Mouse (Mus musculus) gastrocnemius, adult 18-20 months (tissue): Measurements from ENCODE around the gene Mia3. TPM values are rescaled to one million over a fixed set of nuclear protein-coding genes. Genes with fewer than 3 reads are reported as not detected.
"Not testable (repeated sequence)": the region's sequence is repeated elsewhere in the genome, so short reads cannot be mapped to it uniquely, and the experiment has no call there.

Experiments
- DNase-seq: peaks from one replicate; pipeline ENCODE4 v3.0.0; 2021; ENCODE audit warnings: low spot score
- total RNA-seq, 2 experiments: library from RNA; stranded (reverse); gene quantifications; 2 replicates each; pipeline ENCODE4 v1.2.3; 2021

Gene Mia3
- total RNA-seq, 2 experiments from 2014 or later, result 195 to 197 TPM

DNA sequence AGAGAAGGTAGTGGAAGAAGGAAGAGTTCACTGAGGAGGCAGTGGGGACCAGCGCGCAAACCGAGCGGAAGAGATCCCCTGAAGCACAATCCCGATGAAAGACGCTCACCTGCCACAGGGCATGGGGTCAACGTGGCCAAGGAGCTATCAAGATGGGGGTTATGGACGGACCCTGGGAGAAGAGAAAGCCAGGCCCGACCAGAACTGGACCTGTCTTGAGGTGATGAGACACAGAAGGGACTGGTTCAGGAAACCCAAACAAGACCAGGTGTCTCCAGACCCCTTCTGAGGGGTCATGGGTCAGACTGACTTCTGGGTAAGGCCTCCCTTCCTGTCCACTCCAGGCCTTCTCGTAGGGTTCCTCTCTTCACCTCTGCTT, 23.5 kb downstream of the Mia3 start:
- DNase-seq, result no peak

- DNase-seq, result peak; percentile 84
Measured at GRCm38 (mm10) chr1:183344886-183345816, 24.2 kb downstream of the Mia3 start.

DNA sequence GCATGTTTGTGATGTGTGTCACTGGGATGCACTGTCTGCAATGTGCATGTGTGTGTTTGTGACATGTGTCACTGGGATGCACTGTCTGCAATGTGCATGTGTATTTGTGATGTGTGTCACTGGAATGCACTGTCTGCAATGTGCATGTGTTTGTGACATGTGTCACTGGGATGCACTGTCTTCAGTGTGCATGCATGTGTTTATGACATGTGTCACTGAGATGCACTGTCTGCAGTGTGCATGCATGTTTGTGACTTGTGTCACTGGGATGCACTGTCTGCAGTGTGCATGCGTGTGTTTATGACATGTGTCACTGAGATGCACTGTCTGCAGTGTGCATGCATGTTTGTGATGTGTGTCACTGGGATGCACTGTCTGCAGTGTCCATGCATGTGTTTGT, 26.5 kb downstream of the Mia3 start:
- DNase-seq, result not testable (repeated sequence)

GRCm38 (mm10) chr1:183327171-183327570, 42.2 kb downstream of the Mia3 start:
- DNase-seq, result no peak

DNA sequence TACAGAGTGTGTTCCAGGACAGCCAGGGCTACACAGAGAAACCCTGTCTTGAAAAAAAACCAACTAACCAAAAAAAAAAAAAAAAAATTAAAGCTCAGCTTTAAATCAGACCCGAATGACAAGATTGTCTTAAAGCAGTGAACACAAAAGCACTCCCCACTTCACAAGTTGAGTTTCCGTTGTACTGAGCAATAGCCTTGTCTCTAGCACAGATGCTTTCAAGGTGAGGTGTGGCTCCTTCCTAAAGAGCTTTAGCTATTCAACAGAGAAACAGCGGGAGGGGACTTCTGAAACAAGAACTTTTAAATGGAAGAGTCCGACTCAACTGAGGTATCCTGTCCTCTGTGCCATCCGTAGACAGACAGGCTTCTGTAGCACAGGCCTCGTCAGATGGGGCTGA, 44.9 kb downstream of the Mia3 start:
- DNase-seq, result no peak

DNA sequence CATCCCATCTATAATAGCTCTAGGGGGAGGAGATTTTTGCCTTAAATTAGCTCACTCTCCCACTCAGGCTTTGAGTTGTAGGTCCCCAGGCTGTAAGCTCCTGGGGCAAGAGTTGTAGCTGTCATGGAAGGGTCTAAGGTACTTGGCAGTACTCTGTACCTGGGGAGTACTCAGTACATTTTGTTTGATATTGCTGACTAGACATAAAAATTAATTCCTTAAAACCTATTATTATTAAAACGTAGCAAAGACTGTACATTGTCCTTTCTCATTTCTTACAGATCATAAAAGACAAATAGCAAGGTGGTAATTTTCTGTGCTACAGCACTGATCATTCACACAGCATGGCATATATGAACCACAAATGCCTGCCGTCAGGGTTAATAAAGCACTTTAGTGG, 45.4 kb downstream of the Mia3 start:
- no peak for DNase-seq

DNA sequence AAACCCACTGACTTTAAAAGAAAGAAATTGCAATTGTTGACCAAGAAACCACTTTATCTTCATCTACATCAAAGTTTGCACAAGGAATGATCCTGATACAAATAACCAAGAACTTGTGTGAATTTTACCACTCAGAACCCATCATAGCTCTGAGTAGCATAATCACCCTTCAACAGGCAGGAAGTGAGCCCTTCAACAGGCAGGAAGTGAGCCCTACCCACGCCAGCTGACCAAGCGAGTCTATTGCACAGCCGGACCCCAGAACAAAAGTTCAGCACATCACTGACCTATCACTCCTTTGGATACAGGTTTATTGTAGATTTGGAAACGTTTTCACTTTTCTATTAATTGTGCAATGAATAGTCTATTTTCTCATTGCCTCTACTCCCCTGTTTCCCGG, 46.9 kb downstream of the Mia3 start:
- DNase-seq, result not testable (repeated sequence)

DNA sequence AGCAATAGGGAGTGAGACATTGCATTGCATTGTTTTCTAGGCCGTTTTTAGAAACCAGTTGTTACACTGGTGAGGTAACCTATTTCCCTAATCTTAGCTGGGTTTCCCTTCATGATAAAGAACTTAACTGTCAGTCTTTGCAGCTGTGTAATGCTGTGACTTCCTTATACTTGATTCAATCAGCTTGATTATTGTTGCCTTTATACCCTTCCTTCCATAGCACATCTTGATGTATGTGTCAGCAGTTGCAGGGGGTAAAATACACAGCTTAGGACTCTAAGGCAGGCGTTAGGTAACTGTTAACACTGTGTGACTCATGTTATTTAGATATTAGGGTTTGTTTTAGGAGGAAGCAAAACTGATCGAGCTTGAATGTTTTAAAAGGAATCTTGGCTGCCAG, 48.6 kb downstream of the Mia3 start:
- DNase-seq, result no peak

DNA sequence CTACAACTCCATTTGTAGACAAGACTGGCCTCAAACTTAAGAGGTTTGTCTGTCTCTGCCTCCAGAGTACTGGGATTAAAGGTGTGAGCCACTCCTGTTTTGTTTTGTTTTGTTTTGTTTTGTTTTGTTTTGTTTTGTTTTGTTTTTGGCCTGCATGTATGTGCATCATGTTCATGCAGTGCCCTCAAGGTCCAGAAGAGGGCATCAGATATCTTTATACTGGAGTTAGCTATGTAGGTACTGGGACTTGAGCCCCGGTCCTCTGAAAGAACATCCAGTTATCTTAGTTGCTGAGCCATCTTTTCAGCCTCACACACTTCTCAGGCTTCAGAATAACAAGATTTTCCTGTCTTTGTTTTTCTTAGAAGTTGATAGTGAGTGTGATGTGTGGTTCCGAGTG, 53.6 kb downstream of the Mia3 start:
- DNase-seq, result no peak

GRCm38 (mm10) chr1:183312076-183312475, 57.3 kb downstream of the Mia3 start:
- no peak for DNase-seq

GRCm38 (mm10) chr1:183309601-183310000, 59.8 kb downstream of the Mia3 start:
- DNase-seq, result peak; percentile 58

GRCm38 (mm10) chr1:183308476-183308875, 60.9 kb downstream of the Mia3 start:
- no peak for DNase-seq

DNA sequence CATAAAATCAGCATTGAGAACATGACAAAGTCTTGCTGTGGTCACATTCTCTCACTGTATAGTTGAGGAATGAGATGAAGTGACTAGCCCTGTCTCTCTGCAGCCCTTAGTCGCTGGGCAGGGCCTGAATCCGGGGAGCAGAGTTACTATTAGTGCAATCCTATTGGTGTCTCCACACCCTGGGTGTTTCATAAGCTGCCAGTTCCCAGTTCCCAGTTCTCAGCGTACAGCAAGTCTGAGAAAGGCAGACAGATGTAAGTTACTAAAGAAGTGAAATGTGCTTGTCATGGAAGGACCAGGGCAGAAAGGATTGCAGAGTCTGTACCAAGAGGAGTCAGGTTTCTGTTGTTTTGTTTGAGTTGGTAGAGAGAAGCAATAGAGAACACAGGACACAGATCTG, 61.8 kb downstream of the Mia3 start:
- DNase-seq, result no peak

- DNase-seq, result peak; percentile 99
Measured at GRCm38 (mm10) chr1:183299161-183299560, 70.2 kb downstream of the Mia3 start.

DNA sequence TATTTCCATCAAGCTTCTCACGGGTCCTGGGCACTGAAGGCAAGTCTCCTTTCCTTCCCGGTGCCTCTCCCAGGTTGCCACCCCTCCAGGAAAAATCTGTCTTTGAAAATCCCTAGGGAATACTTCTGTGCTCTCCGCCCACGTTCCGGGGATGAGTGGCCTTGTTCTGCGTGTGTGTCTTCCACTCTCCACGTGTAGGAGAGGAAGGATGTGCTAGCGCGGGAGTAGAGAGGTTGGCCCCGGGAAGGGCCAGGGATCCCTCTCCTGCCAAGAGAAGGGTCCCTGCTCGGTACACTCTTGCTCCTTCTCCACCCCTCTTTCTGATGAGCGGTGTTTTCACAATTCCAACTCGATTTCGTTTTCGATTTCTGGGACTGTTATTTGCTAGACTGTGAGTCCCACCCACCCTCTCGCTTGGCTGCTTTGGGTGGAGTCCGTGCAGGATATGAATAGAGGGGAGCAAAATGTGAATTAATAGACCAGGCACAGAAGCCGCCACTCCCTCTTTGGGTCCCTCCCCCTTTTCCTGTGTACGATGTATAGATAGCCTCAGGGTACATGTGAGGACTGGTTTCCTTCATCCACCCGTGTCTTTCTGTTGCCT, 71.4 kb downstream of the Mia3 start:
- peak; percentile 31 for DNase-seq

DNA sequence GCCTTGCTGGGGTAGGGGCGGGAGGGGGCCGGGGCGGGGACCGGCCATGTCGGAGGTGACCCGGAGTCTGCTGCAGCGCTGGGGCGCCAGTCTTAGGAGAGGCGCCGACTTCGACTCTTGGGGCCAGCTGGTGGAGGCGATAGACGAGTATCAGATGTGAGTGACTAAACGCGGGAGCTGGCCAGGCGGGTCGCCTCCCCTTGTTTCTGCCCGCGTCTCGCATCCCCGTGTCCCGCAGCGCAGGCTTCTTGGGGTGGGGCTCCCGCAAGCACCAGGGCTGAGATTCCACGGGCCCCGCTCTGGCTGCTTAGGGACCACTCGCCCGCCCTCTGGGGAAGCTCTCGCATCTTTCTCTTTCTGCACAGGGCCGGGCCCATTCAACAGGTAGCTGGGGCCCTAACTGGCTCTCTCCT, 71.9 kb downstream of the Mia3 start:
- no peak for DNase-seq

DNA sequence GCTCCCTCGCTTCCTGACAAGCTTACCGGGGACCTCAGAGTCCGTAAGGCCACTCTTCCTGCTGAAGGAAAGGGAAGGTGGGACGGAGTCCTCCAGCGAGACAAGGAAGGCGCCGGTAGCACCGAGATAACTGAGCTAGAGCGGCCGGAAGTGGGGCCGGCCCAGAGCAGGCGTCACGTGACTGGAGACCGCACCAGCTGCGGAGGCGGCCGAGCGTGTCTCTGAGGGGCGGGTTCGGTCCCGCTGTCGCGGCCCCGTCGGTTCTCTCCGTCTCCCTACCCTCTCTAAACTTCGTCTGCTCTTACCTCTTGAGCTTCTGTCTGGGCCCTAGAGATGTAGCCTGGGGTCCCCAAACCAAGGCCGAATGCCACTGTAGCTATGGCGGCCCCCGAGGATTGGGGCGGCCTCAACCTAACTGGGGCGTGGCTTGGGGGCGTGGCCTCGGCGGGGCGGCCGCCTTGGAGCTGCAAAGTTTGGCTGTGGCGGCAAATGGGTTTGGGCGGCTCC, 72.4 kb downstream of the Mia3 start, which contains the start of gene Brox:
TSS of gene Brox (minus strand) at position 393 of the 507 bp plus-strand sequence.
- peak; percentile 95 for DNase-seq

- no peak for DNase-seq
Measured at GRCm38 (mm10) chr1:183296465-183296864, 72.9 kb downstream of the Mia3 start, which contains the start of gene Aida. Gene Aida (plus strand): TSS chr1:183296590.

DNA sequence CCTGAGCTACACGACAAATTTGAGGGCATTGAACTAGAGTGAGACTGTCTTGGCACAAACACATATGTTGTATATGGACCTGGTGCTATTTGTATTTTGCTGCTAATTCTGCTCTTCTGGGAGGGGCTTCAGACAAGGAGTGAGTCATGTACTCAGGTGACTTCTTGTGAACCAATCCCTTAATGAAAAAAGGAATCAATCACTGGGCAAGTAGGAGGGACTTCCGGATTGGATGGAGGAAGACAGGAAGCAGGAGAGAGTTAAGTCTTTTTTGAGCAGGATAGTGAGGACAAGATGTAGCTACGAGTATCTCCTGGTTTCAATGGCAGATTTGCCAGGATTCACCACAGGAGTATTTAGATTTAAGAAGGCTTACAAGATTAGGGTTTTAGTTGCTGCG, 79.8 kb downstream of the Mia3 start:
- DNase-seq, result no peak

GRCm38 (mm10) chr1:183288351-183288750, 81.0 kb downstream of the Mia3 start:
- DNase-seq, result no peak
